Mouse (Mus musculus) hematopoietic stem cell, adult 5-6 weeks (primary cell): ENCODE data around the gene Wfdc5. TPM values are rescaled to one million over a fixed set of nuclear protein-coding genes. Genes with fewer than 3 reads are reported as not detected.

Experiments used
- ATAC-seq, 2 experiments: fragments of 125-278 bp in 1 of 2; replicated peaks in 1 of 2; 2 replicates each; pipeline ENCODE4 v1.8.0; 2016 to 2017; ENCODE audit warnings: inconsistent platforms in 2 of 2, mild to moderate bottlenecking in 2 of 2, moderate number of reproducible peaks in 2 of 2, low read depth in 1 of 2, moderate TSS enrichment in 1 of 2; ENCODE audit not compliant: low FRiP score in 2 of 2, poor library complexity in 2 of 2, severe bottlenecking in 2 of 2, insufficient read depth in 1 of 2, low TSS enrichment in 1 of 2
- total RNA-seq: library from RNA; stranded (forward); fragments of 172-1452, 232-1000 nt; gene quantifications from 2 replicates; pipeline ENCODE4 v1.2.3, GENCODE M21; 2017

Wfdc5 gene
- total RNA-seq, 1 experiment from 2014 or later: not detected

- no peak for ATAC-seq
These were observed 1.8 kb downstream of the Wfdc5 start for GRCm38 (mm10) chr2:164180770-164181169.

- ATAC-seq: no peak
These were observed 2.4 kb downstream of the Wfdc5 start for GRCm38 (mm10) chr2:164180124-164180523.

GRCm38 (mm10) chr2:164177831-164178230 is 4.7 kb downstream of the Wfdc5 start:
- ATAC-seq: no peak

- peak; percentile 62 to 66; a peak in 3 of 4 replicates for ATAC-seq
These were observed 6.7 kb downstream of the Wfdc5 start for GRCm38 (mm10) chr2:164175850-164176249.

- no peak for ATAC-seq
These were observed 7.7 kb downstream of the Wfdc5 start for GRCm38 (mm10) chr2:164174649-164175395.

- ATAC-seq: peak in 1 of 2 experiments; percentile 19; a peak in 1 of 4 replicates
These were observed 9.1 kb downstream of the Wfdc5 start for GRCm38 (mm10) chr2:164173394-164173793.

GRCm38 (mm10) chr2:164170902-164171301 is 11.6 kb downstream of the Wfdc5 start, which contains the start of gene Kcns1:
Gene Kcns1 (minus strand): TSS chr2:164171113.
- ATAC-seq: no peak

GRCm38 (mm10) chr2:164170326-164170725 is 12.2 kb downstream of the Wfdc5 start:
- no peak for ATAC-seq

- peak in 1 of 2 experiments; percentile 38; a peak in 1 of 4 replicates for ATAC-seq
These were observed 14.0 kb downstream of the Wfdc5 start for GRCm38 (mm10) chr2:164168571-164168946.

- ATAC-seq: 0 out of 4 replicates have a peak, but pooled peaks of 1 of the 2 experiments have one; percentile 9
These were observed 14.6 kb downstream of the Wfdc5 start for GRCm38 (mm10) chr2:164167752-164168570.

GRCm38 (mm10) chr2:164164941-164165340 is 17.6 kb downstream of the Wfdc5 start:
- ATAC-seq: no peak

GRCm38 (mm10) chr2:164161515-164162055 is 21.0 kb downstream of the Wfdc5 start:
- ATAC-seq: no peak

GRCm38 (mm10) chr2:164158838-164159237 is 23.7 kb downstream of the Wfdc5 start:
- no peak for ATAC-seq

- no peak for ATAC-seq
These were observed 26.4 kb downstream of the Wfdc5 start for GRCm38 (mm10) chr2:164156158-164156557.

- ATAC-seq: no peak
These were observed 28.5 kb downstream of the Wfdc5 start for GRCm38 (mm10) chr2:164154007-164154406.

GRCm38 (mm10) chr2:164152341-164152740 is 30.2 kb downstream of the Wfdc5 start:
- no peak for ATAC-seq

- no peak for ATAC-seq
These were observed 32.3 kb downstream of the Wfdc5 start for GRCm38 (mm10) chr2:164150086-164150760.
